Mouse (Mus musculus) G1E-ER4 (cell line): Measurements from ENCODE around the gene Fam122b. TPM values are rescaled to one million over a fixed set of nuclear protein-coding genes. Genes with fewer than 3 reads are reported as not detected.

Source experiments
- GATA1 ChIP-seq: IDR thresholded peaks from one replicate; pipeline ENCODE4 v1.8.0; 2012; ENCODE audit warnings: low read length, inconsistent platforms
- polyA plus RNA-seq: library from polyadenylated mRNA; stranded (reverse); fragments of >175 nt; gene quantifications from 2 replicates; pipeline ENCODE4 v1.2.3, GENCODE M21; 2012

Gene Fam122b
- polyA plus RNA-seq, 1 experiment: 5.2 TPM

- TF ChIP-seq GATA1: no peak
These were observed 57.7 kb downstream of the Fam122b start for GRCm38 (mm10) chrX:53211756-53212483.

- no peak for TF ChIP-seq GATA1
These were observed 60.2 kb downstream of the Fam122b start for GRCm38 (mm10) chrX:53209431-53209830.

GRCm38 (mm10) chrX:53204690-53205311 lies 64.8 kb downstream of the Fam122b start:
- no peak for TF ChIP-seq GATA1

- no peak for TF ChIP-seq GATA1
These were observed 68.0 kb downstream of the Fam122b start for GRCm38 (mm10) chrX:53201616-53202015.

- no peak for TF ChIP-seq GATA1
These were observed 71.9 kb downstream of the Fam122b start for GRCm38 (mm10) chrX:53197681-53198080.

- no peak for TF ChIP-seq GATA1
These were observed 73.2 kb downstream of the Fam122b start for GRCm38 (mm10) chrX:53196392-53196791.

Other genes starting within 250 kb of the Fam122b start
- gene Plac1, start 29.7 kb downstream of the Fam122b start, polyA plus RNA-seq: not detected in 2 replicates
- not detected in 2 replicates for gene Fam122c, start 3.6 kb upstream of the Fam122b start, polyA plus RNA-seq
- gene Mospd1, start 100.7 kb upstream of the Fam122b start, polyA plus RNA-seq: 0.21 and 0.31 TPM in 2 replicates
- gene Etd, start 165.1 kb upstream of the Fam122b start, polyA plus RNA-seq: not detected in 2 replicates